Mouse (Mus musculus) B cell, adult 2 months (primary cell): Measurements from ENCODE around the gene Gm9821.

Experiments used
- DNase-seq, 2 experiments: peaks; one replicate each; pipeline ENCODE4 v3.0.0; 2022

Gm9821 gene

DNA sequence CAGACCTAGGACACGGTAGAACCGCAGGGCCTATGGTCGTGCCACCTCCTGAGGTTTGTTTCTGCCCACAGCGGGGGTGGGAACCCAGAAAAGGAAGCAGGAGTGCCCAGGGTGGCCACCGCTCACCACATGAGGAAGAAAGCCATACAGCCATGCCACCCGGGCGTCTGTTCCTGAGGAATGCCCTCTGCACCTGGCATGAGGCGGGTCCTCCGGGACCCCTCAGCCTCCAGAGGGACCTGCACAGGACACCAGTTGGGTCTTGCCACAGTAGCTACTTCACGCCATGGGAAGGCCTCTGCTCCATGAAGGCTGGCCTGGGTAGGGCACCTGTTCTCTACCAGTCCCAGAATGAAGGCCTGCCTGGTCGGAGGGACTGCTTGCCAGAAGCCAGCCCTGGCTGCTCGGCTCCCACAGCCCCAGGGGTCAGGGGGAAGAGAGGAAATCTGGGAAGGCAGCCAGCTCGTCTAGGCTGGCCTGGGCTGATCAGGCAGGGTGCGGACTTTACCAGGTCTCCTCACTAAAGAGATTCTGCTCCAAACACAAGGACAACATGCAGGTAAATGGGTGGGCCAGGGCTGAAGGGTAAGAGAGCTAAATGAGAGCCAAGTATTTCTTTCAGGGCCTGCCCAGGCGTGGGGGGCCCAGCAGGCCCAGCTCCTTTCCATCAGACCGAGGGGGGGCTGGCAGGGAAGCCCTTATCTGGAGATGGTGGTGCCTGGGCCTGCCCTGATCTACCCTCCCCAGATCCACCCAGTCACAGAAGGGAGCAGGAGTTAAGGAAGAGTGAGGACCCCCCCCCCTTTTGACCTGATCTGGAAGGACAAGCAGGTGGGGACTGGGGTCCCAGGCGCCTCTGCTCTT, 4.1 kb downstream of the Gm9821 start:
- peak in 1 of 2 experiments; percentile 36 for DNase-seq

DNA sequence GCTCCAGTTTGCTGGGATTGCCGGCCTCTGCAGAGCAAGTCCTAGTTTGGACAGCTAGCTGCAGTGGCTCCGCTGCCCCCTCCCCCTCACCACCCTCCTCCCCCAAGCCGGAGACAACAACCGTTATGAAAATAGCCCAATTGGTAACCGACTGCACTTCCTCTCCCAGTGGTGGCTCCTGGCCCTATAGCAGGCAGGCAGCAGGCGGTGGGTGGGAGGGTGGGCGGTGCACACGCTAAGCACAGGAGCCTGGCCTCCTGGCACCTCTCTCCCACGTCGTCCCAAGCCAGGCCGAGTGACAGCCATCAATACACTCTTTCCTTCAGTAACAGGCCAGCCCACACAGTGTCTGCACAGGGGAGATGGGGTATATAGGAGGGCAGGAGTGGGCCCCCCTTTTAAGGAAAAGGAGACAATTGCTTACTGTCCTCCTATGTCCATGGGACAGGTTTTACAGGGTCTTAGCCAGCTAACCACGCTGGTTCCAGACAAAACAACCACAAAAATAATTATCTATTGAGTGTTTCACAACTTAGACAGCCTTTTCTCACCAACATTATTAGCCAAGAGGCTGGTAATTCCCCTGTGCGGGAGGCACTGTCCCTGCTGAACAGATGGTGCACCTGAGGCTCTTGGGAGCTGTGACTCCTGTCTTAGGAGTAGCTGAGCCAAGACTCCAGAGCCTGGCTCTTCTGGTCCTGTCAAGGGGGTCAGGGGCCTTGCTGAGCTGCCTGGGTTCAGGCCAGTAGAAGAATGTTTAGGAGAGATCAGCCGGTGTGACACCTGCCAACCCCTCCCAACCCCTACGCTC, 5.0 kb downstream of the Gm9821 start:
- peak in 1 of 2 experiments; percentile 51 for DNase-seq

DNA sequence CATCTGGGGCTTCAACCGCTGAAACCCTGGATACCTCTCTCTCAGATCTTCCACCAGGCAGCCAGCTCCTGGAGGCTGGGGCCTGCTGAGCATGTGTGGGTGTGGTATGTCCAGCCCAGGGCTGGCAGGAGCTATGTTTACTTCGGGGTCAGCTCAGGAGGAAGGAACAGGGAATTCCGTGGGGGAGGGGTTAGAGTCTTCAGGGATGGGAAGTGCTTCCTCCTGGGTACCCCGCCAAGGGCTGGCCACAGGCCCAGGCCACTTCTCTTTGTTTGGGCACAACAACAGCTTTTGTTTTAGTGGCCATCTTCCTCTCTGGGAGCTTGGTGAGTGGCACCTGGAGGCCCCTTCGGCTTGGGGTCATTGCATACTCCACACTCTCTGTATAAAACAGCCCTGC, 8.3 kb downstream of the Gm9821 start:
- DNase-seq, result no peak

DNA sequence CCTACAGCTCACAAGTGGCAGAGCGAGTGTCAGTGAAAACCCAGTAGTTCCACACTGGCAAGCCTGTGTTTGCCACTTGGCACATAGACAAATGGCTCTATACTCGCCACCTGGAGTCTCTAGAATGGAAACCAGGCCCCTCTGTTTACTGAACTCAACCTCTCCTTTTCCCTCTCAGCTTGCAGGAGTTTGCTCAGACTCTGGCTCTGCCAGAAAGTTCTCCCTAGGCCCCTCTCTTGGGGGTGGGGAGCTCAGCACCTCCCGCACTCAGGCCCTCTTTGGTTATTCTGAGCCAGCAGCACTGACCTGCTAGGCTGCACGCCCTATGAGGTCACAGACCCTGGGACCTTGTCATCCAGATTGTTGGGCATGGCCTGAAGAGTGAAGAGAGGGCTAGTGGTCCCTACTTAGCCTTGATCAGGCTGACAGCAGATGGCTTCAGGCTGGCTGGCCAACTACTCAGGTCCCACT, 9.7 kb downstream of the Gm9821 start:
- no peak for DNase-seq

DNA sequence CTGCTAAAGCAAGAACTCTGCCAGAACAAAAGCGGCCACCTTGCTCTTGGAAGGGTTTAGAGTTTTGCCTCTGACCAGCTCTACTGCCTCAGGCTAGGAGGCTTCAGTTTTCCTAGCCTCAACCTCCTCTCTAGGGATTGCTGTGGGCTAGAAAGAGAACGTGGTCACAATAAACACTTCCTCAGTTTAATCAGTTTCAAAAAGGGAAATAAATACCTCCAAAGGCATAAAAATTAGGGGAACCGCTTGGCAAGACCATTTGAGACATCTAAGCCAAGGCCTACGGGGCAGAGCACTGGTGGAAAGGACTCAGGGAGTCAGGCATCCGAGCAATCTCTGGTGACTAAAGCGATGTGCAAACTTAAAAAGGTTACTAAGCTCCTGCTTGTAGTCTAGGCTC, 10.4 kb downstream of the Gm9821 start:
- no peak for DNase-seq

DNA sequence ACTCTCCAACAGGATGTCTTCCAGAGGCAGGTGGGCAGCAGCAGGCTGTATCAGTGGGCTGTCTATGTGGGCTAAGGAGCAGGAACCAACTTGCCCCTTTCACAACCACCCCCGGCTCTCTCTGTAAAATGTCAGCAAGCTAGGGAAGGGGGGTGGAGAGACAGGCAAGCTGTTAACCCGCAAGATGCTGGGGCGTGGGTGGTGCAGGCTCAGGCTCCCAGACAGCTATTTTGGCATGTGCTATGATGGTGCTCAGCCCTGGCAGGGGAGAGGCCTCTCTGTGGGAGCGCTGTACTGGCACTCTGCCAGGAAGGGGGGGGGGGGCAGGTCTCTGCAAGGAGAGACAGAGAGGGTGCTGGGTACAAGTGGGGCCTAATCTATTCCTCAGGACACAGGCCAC, 11.6 kb downstream of the Gm9821 start:
- DNase-seq, result no peak

DNA sequence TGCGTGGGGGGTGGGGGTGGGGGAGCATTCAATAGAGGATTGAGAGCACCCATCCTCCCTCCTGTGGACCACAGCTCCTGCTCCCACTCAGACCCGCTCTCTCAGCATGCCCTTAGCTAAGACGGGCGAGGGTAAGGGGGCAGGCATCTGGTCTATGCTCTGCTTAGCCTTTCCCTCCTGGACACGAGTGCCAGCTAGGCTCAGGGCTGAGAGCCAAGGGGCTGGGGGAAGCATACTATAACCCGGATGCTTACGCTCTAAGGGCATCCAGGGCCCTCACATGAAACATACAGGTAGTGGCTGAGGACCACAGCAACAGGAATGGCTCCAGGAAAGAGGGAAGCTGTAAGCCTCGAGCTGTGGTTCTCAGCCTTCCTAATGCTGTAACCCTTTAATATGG, 12.5 kb downstream of the Gm9821 start:
- no peak for DNase-seq

DNA sequence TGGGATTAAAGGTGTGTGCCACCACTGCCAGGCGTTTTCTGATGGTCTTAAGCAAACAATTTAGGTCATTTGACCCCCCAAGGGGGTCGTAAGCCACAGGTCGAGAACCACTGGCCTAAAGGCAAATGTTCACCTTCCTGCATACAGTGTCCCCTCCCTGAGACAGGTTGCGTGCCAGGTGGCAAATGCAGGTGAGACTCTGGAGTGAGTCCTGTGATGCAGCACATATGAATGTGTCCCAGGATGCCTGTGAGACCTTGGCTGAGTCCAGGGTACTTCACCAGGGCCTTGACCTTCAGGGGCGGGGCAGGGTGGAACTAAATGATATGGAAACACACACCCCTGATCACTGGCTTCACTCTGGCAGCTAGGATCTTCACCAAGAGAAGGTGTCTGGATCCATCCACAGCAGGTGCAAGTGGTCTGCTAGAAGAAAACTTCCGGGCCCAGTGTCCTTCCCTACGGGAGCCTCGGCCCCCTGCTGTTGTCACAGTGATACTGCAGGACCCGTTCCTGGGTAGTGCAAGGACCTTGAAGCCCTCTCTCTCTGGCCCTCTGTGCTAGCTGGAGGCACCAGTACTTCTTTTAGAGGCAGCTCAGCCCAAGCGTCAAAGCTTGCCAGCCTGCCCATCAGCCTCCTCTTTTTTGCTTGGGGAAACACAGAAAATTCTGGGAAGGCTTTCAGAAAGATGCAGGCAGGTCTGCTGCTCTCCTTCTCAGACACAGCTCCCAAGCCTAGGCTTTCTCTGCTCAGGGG, 13.4 kb downstream of the Gm9821 start:
- DNase-seq, result peak; percentile 61 to 66

DNA sequence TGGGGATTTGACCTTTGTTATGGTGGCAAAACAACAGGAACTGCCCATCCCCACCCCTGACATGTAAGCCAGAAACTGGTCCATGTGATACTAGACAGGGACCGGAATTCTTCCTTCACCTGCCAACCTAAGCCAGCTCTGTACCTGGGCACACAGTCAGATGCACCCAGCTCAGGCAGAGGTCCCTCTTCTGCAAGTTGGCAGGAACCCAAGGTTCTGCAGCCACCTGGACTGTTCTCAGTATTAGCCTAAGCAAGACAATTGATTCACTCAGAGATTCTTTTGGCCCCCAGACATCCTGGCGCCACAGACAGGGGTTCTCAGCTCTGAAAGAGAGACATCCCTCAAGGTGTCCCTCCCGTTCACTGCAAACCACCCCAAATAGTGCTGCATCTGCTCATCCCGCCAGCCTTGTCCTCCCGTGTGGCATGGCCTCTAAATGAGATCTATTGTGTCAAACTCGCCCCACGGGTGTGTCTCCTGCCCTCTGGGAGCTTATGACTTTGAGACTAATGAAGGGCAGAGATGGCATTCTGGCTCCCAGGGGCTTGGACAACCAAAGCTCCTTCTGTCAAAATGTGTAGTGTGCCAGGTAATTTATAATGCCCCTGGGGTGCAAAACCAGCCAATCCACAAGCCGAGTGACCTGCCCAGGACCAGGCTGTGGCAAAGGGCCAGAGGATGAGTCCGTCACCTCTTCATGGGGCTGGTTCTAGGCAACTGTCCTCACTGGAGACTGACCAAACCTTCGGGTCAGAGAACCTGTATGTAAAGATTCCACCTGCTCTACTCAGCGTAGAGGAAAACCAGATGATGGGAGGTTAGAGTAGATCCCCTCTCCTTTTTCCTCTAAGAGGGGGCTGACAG, 14.3 kb downstream of the Gm9821 start:
- no peak for DNase-seq

DNA sequence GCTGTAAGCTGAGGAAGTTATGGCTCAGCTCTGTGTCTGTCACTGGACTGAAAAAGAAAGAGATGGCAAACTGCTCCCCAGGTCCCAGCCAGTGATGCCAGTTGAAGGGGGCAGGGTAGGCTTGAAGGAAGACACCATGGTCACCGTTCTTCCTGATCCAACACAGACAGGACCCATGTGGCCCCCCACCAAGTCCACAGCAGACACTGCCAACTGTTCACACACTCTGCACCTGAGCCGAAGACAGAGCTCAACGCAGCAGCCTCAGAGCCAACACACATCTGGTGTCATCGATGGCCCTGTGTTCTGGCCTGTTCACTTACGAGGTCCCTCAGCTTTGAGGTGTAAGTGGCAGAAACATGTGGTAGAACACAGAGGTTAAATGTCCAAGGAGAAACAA, 15.0 kb downstream of the Gm9821 start:
- DNase-seq, result no peak

DNA sequence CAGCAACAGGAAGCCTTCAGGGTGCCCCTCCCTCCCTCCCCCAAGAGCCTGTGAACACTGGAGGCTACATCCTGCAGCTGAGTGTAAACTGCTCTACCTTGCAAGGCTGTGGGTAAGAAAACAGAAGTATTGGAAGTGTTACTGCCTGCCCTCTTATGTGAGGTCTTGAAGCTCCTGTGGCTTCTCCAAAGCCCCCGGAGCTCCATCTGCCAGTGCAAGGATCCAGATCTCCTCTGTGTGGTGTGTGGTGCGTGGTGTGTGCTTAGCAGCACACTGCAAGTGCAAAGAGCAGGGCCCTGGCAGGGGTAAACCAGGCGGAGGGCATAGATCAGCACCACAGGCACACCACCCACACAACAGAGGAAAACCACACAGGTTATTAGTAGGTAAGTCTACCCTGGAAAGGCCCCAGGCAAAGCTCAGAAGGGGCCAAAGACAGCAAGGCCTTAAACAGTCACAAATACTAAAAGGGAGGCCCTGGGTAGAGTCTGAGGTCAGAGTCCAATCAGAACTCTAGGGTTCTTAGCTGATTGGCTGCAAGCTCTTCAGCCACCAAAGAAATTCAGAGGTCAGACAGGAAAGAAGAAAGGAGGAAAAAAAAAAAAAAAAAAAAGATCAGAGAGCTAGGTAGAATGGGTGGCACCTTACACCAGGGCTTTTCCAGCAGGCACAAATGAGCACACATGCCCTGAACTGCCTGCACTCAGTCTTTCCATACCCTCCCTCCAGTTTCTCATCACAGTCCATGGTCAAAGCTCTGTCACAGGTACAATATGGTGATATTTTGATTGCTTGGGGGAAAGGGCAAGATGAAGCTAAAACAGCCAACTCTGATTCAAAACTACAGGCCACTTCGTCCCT, 16.6 kb downstream of the Gm9821 start:
- peak; percentile 36 to 45 for DNase-seq

DNA sequence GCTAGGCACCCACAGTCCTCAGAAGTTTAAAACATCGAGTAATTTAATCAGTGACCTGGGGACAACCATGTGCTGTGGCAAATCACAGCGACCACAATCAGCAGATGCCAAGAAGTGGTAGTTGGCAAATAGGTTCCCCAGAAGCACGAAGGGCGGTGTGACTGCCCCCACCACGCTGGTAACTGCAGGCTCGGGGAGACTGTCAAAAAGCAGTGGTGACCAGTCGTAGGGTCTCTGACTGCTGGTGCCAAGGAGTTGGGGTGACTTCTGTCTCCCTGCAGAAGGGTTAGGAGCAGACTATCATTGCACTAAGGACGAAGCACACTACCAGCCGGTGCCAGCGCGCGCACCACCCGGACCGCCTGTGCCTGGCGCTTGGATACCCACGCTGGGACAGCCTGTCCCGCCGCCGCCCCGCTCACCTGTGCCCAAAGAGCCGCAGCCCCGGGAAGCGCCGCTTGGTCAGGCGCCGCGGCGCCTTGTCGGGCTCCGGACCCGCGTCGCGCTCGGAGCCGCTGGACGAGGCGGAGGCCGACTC, 17.4 kb downstream of the Gm9821 start:
- DNase-seq, result peak; percentile 44 to 46

DNA sequence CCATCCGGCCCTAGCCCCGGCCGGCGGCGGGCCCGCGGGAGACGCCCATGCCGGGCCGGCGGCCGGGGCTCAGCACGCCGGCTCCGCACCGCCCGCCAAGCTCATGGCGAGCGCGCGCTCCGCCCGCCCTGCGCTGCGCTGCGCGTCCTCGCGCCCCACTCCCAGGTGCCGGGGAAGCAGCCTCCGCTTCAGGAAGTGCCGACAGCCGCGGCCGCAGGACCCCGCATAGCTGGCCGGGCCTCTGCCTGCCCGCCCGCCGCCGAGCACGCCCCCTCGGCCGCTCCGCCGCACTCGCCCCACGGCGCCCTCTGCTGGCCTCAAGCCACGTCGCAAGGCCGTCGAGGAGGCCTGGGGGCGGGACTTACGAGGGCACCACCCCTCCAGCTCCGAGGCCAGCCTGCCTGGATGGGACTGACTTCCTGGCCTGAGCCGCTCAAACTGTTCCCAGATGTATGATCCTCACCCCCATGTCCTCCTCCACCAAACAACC, 18.0 kb downstream of the Gm9821 start:
- DNase-seq, result peak; percentile 98 to 99

DNA sequence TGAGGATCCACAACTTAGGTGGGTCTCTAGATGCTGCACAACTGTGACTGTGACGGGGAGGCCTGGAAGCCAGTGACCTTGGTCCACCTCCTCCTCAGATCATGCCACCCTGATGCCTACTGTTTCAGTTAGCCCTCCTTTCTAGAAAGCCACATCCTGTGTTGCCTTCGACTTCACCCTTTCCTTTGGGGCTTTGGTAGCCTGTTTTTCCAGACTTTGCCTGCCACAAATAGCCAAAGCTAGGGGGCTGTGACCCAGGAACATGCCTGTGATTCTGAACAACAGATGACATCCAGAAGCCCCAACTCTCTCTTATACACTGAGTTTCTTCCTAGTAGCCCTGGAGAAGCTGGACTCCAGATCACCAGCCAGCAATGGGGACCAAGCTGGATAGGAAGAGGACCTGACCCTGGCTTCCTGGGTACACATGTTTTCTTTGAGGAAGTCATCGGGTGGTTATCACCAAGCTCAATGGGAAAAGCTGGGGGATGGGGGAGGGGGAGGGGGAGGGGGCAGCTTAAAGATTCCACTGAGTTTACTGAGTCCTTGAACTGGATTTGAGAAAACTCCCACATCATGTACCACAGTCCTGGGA, 19.2 kb downstream of the Gm9821 start:
- DNase-seq, result no peak

DNA sequence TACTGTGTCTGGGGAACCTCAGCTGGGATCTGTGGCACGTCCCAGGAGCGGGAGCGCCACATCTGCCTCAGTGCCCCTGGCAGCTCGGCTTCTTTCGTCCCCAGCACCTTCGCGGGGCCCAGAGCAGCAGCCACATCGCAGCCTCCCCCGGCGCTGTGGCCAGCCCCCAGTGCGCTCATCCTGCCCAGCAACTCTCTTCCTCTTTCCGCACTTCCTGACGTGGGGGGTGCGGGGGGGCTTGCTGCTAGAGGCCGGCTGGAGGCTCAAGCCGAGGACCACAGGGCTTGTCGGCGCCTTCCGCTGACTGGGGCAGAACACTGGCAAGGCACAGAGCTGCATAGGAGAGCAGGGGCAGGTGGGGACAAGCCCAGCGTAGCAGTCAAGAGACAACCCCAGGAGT, 19.9 kb downstream of the Gm9821 start:
- peak; percentile 75 to 77 for DNase-seq

DNA sequence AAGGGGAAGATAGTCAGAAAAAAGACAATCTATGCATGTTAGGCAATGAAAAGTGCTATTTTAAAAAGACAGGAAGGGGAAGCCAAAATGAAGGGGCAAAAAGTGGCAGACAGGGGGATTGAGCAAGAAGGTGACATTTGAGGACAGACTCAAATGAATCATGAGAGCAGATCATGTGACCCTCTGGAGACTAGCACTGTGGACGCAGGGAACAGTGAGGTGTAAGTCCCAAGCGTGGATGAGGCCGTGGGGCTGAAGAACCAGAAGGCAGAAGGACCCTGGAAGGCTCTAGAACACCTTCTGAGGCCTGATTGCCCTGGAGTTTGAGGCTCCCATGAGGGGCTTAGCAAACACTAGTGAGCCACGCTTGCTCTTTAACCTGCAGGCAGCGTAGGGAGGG, 20.9 kb downstream of the Gm9821 start:
- no peak for DNase-seq

DNA sequence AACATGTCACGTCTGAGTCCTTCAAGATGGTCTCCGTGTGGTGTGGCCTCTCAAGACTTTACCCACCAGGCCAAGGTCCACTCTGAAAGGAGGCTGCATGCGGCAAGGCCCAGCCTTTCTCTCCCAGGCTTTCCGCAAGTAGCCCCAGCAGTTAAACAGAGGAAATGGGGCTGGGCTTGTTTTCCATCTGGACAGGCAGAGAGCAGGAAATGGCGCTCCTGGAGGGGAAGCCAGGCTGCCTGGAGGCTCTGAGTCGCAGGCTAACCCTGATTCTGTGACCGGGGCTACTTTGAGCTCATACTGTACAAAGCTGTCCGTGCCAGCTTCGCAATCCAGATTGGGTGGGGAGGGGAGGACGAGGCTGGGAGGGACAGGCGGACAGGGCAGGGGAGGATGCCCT, 22.5 kb downstream of the Gm9821 start:
- no peak for DNase-seq

DNA sequence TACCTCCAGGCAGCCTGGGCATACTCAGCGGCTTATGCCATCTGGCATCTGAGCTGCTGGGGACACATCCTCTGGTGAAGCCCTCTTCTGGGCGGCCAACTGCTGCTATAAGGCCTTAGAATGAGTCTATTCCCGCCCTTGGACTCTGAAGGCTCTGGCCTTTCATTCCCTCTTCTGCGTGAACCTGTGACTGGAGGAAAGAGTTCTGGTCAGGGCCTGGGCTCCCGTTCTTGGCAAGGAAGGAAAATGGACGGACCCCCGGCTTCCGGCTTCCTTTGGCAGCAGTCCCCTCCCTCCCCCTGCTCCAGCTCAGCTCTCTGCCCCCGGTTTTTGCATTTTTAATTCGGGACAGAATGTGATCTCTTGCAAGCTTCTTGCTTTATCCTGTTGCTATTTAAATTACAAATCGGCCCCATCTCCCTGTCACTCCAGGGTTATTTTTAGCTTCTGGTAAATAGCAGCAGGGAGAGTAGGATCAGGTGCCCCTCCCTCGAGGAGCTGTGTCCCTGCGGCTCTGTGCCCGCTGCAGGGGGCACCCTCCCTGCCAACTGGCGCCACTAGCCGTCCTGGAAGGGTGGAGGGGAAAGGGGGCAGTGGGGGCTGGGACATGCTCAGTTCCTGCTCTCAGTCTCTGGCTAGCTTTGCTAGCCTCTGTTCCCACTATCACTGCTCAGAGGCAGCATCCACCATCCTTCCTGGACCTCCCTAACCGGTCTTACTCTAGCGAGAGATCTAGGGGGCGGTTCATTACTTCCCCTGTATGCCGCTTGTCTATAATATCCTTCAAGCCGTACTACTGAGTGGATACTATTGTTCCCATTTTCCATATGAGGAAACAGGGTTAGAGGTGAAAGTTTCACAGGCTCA, 26.0 kb downstream of the Gm9821 start:
- DNase-seq, result no peak

DNA sequence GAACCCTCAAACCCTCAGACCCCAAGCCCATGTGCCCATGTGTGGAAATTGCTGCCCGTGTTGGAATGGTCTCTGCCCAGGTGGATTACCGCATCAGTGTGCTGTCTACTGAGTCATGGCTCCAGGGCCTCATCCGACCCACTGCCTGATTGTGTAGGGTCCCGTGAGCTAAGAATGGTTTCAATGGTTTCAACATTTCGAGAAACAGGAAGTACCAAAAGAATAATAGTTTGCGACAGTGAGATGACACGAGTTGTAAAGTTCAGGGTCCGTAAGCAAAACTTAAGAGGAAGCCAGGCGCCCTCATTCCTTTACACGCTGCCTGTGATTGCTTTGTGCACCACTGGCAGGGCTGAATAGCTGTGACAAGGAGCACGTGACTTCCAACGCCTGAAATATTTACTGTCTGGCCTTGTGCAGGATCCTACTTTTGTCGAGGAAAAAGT, 26.6 kb downstream of the Gm9821 start:
- DNase-seq, result peak; percentile 69 to 70
